Mouse (Mus musculus): ENCODE data around the gene Stap2.

- 0 out of 2 replicates have a peak, but pooled peaks have one; percentile 33 for TF ChIP-seq POLR2A (IDR thresholded peaks at IDR 0.05; ENCODE audit: borderline replicate concordance, control insufficient read depth, low read depth, low read length)
- TF ChIP-seq CTCF (IDR thresholded peaks at IDR 0.05; ENCODE audit: control insufficient read depth, insufficient read depth, low read length) = peak; percentile 96
Observed at GRCm38 (mm10) chr17:56010681-56011080, 5.3 kb upstream of the Stap2 start.
